Mouse (Mus musculus) adrenal gland, adult 2 months (tissue): ENCODE data around the gene Pdpn. TPM values are rescaled to one million over a fixed set of nuclear protein-coding genes. Genes with fewer than 3 reads are reported as not detected.

Experiments
- DNase-seq: peaks from one replicate; pipeline ENCODE4 v3.0.0; 2021
- polyA plus RNA-seq: library from polyadenylated mRNA; depleted of rRNA; stranded (reverse); fragments of >200 nt; gene quantifications from 2 replicates; pipeline ENCODE4 v1.2.3, GENCODE M21; 2012
- total RNA-seq, 2 experiments: library from RNA; stranded (reverse); gene quantifications; 2 replicates each; pipeline ENCODE4 v1.2.3; 2021

Pdpn gene
- total and polyA plus RNA-seq, 3 experiments = 1.1 to 9.7 (median 5.7) TPM

DNA sequence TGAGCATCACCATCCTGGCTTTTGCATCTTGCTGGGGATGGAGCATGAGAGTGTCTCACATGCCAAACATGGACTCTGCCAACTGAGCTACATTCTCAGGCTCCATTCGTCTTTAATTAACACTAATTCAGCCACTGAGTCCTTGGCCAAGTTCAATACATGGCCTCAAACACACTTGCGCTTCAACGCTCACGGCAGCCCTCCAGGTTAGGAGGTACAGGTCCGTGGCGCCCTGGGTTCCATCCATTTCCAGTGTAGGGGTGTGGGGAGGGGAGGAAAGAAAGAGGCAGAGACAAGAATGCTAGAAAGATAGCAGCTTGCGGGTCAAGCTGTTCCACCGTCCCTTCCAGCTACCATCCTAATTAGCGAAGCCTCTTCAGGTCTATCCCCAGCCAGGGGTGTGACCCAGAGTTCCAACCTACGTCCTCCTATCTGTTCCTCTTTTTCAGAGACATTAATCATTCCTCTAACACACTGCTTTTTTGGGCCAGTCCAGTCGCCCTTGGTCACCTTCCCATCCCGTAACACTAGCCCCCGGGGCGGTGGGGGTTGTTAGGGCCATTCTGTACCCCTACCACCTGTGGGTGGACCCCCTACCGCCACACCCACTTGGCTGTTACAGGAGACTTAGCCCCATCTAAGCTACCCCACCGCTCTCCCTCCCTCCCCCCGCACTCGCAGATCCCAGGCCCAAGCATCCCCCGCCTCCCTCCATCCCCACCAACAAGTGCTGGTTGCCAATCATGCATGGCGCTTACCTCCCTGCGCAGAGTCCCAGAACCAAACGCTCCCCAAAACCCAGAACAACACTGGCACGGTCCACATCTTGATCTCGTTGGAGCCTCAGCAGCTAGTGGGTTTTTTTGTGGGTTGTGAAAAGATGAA, 691 bp downstream of the Pdpn start:
- no peak for DNase-seq

GRCm38 (mm10) chr4:143297016-143297556, 2.3 kb downstream of the Pdpn start:
- no peak for DNase-seq

DNA sequence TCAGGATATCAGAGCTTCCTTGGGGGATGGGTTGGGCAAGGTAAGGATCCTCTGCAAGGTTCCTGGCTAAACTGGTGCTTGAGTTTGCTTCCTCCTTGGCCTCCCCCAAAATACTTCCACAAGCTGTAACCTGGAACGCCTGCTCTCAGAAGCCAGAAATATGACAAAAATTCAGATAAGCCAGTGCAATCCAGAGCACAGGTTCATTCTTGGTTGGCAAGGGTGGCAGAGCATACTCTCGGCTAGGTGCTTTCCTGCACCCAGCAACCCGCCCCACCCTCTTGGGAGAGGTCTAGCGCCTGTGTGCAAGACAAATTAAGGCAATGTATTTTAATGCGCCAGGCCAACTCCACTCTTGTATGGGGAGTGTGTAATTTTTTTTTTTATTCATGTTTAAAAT, 3.2 kb downstream of the Pdpn start:
- no peak for DNase-seq

- no peak for DNase-seq
Observed at GRCm38 (mm10) chr4:143294324-143294723, 5.0 kb downstream of the Pdpn start.

GRCm38 (mm10) chr4:143288880-143289279, 10.5 kb downstream of the Pdpn start:
- DNase-seq = no peak

GRCm38 (mm10) chr4:143288473-143288872, 10.9 kb downstream of the Pdpn start:
- DNase-seq = no peak

DNA sequence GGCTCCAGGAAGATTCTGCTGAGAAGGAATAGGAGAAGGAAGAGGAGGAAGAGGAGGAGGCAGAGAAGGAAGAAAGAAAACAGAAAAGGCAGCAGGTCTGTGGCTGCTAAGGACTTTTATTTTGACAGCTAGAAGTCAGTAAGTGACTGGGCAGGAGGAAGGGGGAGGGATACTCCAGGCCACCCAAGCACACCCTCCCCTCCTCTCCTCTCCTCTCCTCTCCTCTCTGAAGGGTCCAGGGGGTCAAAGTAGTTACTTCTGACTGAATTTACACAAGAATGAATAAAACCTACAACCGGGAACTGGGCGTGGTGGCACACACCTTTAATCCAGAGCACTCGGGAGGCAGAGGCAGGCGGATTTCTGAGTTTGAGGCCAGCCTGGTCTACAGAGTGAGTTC, 12.3 kb downstream of the Pdpn start:
- no peak for DNase-seq

GRCm38 (mm10) chr4:143280166-143280565, 19.2 kb downstream of the Pdpn start:
- no peak for DNase-seq

- DNase-seq = no peak
Observed at GRCm38 (mm10) chr4:143279661-143280060, 19.7 kb downstream of the Pdpn start.

- no peak for DNase-seq
Observed at GRCm38 (mm10) chr4:143279016-143279415, 20.3 kb downstream of the Pdpn start.

DNA sequence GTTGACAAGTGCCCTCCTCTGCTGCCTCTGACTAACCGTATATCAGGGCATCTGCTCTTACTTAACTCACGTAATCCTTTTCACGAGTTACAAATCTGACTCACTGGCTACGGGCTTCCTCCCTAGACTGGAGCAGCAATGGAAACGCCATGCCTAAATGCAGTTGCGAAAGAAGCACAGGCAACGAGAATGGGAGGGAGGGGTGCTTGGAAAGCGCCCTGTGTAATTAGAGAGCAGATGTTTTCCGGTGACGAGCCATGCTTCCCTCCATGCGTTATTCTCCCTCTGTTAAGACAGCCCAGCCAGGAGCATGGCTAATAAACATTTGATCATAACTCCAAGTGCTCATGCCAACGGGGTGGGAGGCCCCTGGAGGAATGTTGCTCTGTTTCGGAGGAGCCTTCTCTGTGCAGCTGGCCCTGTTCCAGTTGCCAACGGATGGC, 20.9 kb downstream of the Pdpn start:
- peak; percentile 51 for DNase-seq

- DNase-seq = no peak
Observed at GRCm38 (mm10) chr4:143277319-143277718, 22.0 kb downstream of the Pdpn start.

DNA sequence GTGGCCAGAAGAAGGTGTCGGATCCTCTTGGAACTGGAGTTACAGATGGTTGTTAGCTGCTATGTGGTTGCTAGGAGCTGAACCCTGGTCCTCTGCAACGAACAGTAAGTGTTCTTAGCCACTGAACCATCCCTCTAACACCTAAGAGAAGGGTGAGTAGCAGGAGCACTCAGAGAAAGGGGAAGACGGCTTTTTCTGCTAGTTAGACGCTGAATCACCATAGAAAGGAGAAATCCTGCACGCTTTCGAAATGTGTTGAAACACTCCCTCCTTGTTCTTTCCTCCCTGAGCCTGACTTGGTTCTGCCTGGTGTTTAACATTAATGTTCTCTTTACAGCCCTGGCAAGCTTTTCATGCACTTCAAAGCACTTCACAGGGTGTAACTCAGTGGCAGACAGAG, 27.8 kb downstream of the Pdpn start:
- DNase-seq = no peak

DNA sequence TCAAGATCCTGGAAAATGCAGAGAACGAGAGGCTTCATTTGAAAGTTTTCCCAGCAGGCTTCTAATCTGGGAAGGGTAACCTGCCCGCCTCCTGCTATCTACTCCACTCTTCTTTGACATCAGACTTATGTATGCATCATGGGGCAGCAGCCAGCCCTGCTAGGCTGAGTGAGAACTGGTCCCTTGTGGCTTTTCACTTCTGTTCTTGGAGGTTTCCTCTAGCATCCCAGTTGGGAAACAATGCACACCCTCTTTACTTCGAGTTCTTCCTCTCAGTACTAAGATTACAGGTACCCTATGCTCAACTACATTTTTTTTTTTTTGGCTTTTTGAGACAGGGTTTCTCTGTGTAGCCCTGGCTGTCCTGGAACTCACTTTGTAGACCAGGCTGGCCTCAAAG, 28.5 kb downstream of the Pdpn start:
- DNase-seq = no peak

DNA sequence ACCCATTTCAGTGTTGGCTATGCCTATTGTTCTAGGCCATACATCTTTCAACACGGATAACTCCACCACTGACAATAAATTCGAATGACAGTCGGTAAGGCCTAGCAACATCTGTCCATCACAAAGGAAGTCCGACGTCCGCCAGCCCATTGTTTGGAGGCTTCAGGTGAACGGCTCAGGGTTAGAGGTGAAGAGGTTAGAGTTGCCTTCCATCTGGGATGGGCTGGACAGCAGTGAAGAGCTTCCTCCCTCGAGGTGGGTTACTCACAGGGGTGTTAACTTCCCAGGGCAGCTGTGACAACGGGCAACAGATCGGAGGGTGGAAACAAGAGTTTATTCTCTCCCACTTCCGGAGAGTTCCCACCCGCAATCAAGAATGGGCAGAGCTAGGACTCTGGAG, 36.7 kb downstream of the Pdpn start:
- DNase-seq = no peak

GRCm38 (mm10) chr4:143259718-143260349, 39.5 kb downstream of the Pdpn start:
- no peak for DNase-seq

- DNase-seq = peak; percentile 52
Observed at GRCm38 (mm10) chr4:143258517-143258916, 40.8 kb downstream of the Pdpn start.

- DNase-seq = no peak
Observed at GRCm38 (mm10) chr4:143257971-143258370, 41.4 kb downstream of the Pdpn start.

- DNase-seq = no peak
Observed at GRCm38 (mm10) chr4:143255541-143255940, 43.8 kb downstream of the Pdpn start.

GRCm38 (mm10) chr4:143253356-143253755, 46.0 kb downstream of the Pdpn start:
- DNase-seq = no peak

GRCm38 (mm10) chr4:143248050-143248449, 51.3 kb downstream of the Pdpn start:
- no peak for DNase-seq

DNA sequence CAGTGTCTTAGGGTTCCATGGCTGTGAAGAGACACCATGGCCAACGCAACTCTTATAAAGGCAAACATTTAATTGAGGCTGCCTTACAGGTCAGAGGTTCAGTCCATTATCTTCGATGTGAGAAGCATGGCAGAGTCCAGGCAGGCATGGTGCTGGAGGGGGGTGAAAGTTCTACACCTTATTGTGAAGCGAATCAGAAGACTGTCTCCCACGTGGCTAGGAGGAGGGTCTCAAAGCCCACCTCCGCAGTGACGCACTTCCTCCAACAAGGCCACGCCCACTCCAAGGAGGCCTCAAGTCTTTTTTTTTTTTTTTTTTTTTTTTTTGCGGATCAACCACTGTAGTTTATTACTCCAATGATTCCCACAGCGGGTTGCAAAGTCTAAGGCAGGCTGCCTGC, 58.1 kb downstream of the Pdpn start:
- no peak for DNase-seq

- no peak for DNase-seq
Observed at GRCm38 (mm10) chr4:143239615-143240201, 59.7 kb downstream of the Pdpn start.
